Mouse (Mus musculus): ENCODE results near the gene Zfp334.

The Zfp334 gene

DNA sequence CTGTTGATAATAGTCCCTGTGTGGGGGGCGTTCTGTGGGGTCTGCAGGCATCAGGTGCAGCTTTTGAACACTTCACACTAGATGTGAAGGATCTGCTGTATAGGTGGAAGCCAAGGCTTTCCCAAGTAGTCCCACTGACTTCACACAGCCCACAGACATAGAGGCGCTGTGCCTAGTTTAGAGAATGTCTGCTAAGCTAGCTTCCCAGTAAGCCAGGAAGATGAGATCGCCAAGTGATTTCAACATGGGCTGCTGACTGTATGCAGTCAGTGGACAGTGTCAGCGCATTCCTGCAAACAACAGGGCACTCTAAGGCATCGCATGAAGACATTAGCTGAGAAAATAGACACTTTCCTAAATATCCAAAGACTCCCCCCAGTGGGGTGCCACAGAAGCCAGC lies 12.6 kb downstream of the Zfp334 start:
- no peak for DNase-seq

DNA sequence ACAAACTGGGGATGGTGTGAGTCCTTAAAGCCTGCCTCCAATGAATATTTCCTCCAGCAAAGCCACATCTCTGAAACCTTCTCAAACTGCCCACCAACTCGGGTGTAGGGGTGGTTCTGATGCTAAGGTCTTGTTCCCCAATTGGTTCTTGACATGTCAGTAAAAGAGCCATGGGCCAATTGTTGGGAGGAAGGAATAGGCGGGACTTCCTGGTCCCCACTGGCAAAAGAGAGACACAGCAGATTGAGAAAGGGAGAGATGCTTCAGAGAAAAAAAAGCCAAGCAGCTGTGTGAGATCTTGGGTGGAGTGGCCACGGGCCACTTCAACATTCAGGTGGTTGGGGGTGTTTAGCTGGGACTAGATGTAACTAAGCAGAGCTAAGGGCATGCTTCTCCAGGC lies 17.0 kb downstream of the Zfp334 start:
- no peak for DNase-seq

DNA sequence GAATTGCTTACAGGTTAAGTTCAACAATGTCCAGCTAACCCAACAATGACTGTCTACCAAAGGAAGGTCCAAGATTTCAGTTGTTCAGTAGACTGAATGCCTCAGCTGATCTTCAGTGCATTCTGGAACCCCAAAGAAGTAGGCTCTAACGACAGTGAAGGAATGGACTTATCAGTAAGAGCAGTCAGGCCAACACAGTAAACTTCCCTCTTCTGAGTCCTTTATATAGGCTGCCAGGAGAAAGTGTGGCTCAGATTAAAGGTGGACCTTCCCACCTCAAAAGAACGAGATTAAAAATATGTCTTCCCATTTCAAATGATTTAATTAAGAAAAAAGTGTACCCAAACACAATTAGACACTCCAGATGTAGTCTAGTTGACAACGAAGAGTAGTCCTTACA lies 17.7 kb downstream of the Zfp334 start:
- no peak for DNase-seq

DNA sequence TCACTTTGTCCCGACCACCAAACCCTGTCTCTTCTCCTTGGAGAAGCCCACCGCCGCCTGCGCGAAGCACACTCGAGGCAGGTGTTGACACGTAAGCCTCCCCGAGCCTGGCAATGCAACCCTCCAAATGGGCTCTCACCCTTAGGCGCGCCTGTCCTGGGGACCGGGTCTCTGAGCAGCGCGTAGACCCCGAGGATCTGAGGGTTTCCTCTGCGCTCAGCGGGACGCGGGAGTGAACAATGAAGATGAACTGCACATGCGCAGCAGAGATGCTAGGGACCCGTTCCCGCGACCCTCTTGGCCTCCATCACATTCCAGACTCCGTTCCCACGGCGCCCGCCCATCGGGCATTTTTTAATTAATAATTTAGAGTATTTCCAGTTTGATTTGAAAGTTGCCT lies 19.6 kb downstream of the Zfp334 start, which contains the start of gene Zfp663:
Gene Zfp663, minus strand, starts transcription at position 234 of the 400 bp plus-strand sequence.
- no peak for DNase-seq

DNA sequence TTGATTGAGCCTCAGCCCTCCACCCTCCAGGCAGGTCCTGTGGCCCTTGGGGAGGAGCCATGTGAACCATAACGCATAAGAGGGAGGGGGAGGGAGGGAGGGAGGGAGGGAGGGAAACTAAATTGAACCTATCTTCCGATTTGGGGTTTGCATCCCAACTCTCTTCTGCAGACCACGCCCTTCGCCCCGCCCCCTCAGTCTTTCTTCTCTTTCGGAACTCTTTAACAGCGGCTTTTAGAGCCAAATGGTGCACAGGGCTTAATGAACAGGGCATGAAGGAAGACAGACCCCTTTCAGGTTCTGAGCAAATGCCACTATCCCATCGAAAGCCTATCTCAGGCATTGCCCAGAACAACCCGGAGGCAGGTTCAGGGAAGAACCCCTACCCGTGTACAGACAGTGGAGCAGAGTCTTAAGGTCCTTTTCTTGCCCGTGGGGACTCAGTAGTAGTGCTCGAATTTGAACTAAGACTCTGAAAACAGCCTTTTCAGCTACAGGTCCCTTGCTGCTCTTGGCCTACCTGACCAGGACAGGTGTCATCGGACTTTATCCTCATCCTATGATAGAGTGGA lies 20.1 kb downstream of the Zfp334 start:
- peak; percentile 16 to 22 for DNase-seq

DNA sequence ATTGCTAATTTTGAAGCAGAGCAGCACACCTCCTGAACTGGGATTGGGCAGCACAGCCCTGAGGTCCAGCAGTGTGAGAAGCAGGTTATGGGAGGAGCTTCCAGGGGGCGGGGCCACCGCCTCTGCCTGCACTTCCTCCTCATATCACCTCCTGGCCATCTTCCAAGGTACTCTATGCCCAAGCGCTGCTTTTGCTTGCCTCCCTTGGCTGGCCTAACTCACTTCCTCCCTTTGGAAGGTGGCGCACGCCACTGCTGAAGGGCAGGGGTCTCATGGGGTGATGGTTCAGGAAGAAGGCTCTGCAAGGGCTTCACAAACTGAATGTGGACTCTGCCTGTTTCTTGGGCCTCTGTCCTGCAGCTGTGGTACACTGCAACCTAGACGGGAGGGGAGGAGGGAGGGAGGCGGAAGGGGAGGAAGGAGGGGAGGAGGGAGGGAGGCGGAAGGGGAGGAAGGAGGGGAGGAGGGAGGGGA lies 21.0 kb downstream of the Zfp334 start:
- DNase-seq: peak; percentile 10 to 26

DNA sequence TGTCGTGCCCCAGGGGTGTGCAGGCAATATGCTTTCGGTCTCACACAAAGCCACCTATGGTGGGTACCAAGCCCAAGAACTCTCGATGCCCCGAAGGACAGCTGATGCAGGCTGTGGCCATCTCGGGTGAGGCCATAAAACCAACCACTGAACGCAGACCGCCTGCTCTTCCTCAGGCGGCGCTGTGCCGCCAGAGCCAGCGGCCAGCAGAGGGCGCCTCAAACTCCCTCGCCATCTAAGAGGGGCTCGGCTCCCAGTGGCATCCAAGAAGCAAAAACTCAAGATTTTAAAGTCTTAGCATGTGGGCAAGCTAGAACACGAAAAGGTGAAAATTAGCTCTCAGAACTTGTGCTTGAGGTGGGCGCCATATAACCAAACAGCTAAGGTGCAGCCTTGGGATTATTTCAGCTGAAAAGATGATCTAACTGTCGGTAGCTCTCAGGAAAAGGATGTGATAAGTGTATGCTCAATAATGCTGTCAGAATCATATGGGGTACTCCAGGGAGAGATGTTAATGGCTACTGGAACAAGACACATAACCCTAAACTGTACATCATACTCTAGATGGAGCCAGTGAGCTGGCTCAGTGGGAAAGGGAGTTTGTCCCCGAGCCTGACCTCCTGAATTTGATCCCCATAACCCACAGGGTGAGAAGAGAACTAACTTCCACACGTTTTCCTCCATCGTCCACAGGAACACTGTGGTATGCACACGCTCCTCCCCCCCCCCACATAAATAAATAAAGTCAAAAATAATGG lies 23.5 kb downstream of the Zfp334 start:
- peak; percentile 28 to 38 for DNase-seq

DNA sequence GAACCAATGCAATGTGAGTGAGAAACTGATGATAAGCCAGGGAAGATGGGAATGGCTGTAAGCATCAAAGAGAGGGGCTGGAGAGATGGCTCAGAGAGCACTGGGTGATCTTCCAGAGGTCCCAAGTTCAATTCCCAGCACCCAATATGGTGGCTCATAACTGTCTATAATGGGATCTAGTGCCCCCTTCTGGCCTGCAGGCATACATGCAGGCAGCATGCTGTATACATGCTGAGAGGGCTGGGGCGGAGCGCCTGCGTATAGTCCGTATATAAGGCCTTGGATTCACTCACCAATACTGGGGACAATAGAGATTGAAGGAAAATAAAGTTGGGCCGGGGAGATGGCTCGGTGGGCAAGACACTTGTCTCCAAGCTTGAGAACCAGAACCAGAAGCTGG lies 24.8 kb downstream of the Zfp334 start:
- no peak for DNase-seq

DNA sequence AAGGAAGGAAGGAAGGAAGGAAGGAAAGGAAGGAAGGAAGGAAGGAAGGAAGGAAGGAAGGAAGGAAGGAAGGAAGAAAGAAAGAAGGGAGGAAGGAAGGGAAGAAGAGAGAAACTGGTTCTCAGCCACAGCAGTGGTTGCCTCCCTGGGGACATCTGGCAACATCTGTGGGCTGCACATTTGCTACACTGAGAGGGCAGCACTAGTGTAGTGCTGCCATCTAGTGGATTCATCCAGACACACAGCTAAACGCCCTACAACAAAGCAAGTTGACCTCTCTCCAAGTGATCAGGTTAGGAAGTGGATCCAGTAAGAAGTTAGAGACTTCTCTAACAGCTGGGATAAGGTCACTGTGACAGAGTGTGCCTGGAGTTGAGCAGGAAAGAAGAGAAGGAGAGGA lies 27.2 kb downstream of the Zfp334 start:
- peak; percentile 16 to 31 for DNase-seq

DNA sequence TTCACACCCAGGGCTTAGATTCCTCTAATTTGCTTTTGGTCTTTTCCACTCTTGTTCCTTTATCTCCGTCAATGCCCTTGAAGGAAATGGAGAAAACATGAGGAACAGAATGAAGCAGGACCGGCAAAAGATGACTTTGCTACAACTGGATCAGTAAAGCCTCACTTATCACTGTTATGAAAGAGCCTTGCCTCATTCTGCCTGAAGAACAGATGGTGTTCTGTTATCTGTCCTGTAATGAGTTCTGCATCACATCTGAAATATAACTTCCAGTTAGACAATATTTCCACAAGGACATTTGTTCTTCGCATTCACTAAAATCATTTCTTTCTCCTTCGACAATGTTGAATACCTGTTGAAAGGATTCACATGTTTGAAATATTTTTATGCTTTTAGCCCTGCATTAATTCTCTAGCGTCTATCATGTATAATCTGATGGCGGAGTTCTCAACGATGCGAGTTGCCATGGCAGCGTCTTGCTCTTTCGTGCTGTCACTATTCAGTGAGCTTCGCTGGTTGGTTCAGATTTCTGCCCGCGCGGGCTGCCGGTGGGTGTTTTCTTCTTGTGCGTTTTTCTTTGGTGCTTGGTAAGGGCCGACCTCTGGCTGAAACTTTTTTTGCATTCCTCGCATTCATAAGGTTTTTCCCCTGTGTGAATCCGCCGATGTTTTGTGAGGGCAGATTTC lies 36.1 kb downstream of the Zfp334 start:
- DNase-seq: no peak

DNA sequence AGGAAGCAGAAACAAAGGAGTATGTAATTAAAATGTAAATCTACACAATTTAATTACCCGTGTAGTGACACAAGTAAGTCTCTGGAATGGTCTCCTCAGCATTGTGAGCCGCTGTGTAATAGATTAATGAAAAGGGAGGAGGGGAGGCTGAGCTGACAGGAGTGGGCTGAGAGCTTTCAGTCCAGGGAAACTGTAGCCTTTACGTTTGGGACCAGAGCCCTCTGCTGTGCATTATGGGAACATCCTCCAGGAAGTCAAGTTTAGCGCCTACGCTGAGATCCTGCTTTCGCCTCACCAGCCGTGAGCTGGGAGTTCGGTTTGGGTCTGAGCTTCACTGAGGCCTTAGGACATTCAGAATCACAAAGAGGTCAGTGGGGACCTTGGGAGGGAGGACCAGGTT lies 38.6 kb downstream of the Zfp334 start:
- DNase-seq: no peak

DNA sequence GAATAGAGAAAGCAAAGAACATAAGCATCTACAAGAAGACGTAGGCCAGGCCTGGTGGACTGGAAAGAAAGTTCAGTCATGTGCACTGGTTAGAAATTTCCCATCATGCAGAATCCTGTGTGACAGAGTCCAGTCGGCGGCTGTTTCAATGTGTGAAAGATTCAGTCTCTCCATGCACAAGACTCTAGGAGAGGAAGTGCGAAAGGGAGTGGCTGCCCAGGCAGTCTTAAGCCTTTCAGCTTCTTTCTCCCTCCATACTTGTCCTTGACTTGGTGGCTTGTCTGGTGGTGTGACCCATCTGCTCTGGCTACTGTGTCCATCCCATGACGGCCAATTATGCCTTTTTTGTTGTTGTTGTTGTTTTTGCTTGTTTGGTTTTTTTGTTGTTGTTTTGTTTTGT lies 41.9 kb downstream of the Zfp334 start:
- no peak for DNase-seq

DNA sequence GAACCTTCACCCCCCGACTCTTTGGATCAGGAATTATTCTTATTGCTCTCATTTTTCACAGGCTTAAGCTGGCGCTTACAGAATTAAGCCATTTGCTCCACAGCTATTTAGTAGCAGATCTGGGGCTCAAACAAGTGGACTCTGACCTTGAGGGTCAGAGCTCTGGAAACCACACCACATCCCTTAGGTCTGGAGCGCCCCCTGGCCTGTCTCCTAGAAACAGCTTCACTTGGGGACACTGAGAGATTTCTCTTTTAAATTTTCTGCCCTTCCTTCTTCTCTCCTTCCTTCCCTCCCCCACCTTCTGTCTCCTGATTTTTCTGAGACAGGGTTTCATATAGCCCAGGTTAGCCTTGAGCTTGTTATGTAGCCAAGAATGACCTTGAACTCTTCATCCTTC lies 50.9 kb downstream of the Zfp334 start:
- peak; percentile 23 to 27 for DNase-seq

DNA sequence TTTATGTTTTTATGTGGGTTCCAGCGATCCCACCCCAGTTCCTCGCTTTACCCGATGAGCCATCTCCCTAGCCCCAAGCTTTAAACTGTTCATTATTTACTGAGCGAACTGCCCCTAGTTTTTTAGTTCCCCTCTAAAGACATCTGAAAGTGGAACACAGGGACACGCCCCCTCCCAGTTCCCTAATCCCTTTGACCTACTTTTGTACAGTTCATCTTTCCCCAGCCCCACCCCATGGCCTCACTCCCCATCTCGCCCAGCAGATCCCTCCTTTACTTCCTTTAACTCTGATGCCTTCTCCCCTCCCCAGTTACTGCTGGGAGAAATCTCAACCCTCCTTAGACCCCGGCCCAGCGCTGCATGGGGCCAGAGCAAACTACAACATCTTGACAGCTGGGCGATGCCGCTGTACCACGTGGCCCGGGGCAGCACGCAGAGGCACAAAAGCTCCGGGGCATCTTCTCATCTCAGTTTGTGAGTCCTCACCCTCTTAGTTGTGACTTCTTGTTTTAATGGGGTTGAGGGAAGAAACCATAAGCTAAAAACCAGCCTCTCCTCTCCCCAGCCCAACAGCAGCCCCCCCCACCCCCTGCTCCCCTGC lies 55.3 kb downstream of the Zfp334 start:
- no peak for DNase-seq

DNA sequence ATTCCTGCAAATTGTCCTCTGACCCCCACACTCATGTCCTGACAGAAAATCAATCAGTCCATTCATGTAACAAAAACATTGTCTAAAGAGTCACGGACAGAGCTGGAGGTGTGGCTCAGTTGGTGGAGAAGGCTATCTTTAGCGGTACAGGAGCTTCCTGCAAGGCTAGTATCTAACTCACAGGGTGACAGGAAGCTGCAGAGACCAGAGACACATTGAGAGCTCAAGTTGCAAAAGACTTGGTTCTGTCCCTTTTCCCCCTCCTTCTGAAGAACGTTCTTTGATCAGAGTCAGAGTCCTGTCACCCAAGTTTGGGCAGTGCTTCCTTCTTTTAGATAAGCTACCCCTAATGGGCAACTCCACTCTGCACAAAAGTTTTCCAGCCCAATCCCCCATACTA lies 58.4 kb downstream of the Zfp334 start:
- DNase-seq: no peak

DNA sequence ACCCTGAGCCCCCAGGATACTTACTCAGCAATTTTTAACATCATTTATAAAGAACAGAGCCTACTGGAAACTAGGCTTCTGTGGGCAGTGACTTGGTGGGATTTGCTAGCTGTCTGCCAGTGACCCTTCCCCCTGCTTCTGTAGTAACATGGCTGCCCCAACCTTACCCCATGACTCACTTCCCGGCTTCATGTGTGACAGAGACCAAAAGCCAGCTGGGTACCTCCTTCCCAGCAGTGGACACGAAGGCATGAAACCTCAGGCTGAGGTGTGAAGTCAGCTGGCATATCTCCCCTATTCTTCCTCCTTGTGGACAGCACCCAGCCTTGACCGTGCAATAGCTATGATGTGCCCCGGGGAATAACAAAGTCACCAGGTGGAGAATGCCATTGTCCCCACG lies 59.3 kb downstream of the Zfp334 start:
- DNase-seq: no peak

DNA sequence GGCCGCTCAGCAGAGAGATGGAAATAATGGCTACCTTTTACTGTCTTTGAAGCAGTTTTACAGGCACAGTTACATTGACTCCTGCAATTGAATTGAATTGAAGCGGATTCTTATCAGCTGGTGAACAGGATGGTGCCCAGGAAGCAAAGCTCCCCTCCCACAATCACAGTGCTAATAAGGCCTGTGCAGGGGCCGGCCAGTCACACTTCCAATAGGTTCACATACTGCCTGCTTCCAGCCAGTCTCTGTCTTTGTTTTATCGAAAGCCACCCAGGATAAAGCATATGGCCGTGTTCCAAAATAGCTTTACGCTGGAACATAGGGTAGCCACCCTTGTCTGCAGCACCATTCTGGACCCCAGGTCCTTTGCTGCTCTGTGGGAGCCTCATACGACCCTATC lies 60.7 kb downstream of the Zfp334 start:
- no peak for DNase-seq

DNA sequence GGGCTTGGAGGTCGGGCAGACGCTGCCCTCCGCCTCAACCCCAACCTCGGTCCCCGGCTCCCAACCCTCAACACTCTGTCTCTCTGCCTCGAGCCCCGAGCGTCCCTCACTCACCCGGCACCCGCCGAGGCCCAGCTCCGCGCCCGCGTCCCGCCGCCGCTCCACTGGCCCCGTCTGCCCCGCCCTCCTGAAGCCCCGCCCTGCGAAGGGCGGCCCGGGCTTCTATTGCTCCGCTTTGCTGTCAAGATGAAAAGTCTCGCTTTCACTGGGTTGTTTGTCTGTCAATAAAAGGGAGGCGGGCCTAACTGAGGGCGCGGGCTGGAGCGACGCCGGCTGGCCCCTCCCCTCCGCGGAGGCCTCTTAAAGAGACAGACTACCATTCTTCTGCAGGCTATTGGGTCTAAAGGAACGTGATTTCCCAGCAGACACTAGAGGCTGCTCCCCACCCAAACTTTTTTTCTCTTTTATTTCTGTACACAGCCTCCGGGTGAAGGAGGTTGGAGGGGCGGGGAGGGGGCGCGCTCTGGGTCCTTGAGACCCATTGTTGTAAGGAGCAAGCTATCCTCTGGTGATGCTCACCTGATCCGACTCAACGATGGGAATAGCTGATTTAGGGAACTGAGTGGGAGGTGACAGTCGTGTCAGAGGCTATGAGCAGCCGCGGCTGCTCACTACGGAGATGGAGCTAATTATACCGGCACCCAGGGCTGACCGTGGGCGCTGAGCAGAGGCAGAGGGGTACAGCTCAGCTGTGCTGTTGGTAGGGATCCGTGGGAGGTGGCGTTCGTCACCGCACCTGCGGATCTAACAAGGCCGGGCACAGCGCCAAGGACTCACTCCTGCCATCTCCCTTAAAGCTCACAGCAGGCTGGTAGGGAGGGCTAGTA lies 61.5 kb downstream of the Zfp334 start, which contains the start of gene Elmo2:
Gene Elmo2, minus strand, starts transcription at position 176 of the 887 bp plus-strand sequence.
- peak; percentile 98 for DNase-seq

DNA sequence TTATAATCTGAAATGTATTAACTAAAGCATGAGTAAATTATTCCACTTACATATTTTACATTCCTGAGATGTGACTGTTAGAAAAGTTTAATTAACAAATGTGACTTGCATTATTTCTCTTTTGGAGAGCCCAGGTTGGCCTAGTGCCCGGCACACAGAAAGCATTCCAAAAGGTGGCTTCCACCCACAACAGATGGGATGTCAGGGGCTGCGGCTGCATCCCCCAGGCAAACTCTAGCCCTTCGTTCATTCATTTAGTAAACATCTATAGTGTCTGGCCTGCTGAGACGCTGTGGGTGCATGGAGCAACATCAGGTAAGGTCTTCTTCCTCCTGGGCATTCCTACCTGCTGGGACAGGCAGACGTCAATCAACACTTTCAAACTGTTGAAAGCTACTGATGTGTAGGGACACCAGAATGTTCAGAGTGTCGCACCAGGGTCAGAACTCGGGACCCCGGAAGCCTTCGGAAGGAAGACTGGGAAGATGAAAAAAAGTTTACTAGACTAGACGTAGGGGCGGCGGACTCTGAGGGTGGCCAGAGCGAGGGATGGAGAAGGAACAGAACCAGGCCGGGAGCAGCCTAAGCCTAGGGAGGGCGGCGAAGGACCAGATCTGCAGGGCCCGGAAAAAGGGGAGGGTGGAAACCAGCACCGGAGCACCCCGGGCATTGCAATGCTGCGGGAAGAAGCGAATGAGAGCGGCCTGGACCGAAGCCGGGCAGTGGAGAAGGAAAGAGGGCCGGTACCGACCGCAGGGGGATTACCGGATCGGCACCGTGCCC lies 62.3 kb downstream of the Zfp334 start:
- DNase-seq: no peak
